Mouse (Mus musculus): ENCODE measurements around the gene Ear14.

DNA sequence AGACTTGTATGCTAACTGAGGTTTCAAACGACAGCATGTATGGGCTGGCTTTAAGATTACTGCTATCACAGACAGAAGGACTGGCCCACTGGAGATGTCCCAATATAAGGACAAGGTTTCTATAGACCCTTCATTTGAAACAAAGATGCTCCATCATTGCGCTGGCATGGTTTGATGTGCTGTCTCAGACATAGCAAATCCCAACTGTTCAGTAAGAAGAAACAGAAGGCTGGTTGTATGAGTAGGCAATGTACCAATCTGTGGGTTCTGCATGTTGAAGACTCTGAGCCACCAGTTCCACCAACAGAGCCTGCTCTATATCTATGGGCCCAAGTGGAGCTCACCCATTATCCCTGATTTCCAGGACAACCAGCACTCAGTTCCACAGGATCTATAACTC is at the start of gene Ear14:
- TF ChIP-seq POLR2A (IDR thresholded peaks at IDR 0.05; ENCODE audit: low read depth, low read length) (no peak), CTCF (IDR thresholded peaks at IDR 0.05; ENCODE audit: extremely low read depth, insufficient read length, insufficient replicate concordance, low read depth, low read length) (no peak)
